Mouse (Mus musculus) forebrain, embryonic 16.5 days (tissue): Measurements from ENCODE around the gene Zswim3. TPM values are rescaled to one million over a fixed set of nuclear protein-coding genes. Genes with fewer than 3 reads are reported as not detected.

Experiments
- ATAC-seq: fragments of 200-750 bp; cut with Nextera tagmentation; 2 replicates; pipeline ENCODE4 v1.8.0; 2017; ENCODE audit warnings: mild to moderate bottlenecking, moderate library complexity
- H3K27ac ChIP-seq: fragments of 300-500 bp; sonication (generic); 2 replicates; pipeline ENCODE4 v1.5.1; 2014; ENCODE audit warnings: low read length, control low read depth
- H3K27me3 ChIP-seq: fragments of 300-500 bp; sonication (generic); replicated peaks from 2 replicates; pipeline ENCODE4 v1.6.1; 2014; ENCODE audit warnings: low read length; ENCODE audit not compliant: control insufficient read depth, insufficient read depth
- H3K36me3 ChIP-seq: fragments of 300-500 bp; sonication (generic); 2 replicates; pipeline ENCODE4 v1.6.1; 2014; ENCODE audit not compliant: control insufficient read depth, insufficient read depth
- H3K4me1 ChIP-seq: fragments of 300-500 bp; sonication (generic); replicated peaks from 2 replicates; pipeline ENCODE4 v1.6.1; 2014; ENCODE audit warnings: low read length; ENCODE audit not compliant: control insufficient read depth, insufficient read depth
- H3K4me2 ChIP-seq: fragments of 300-500 bp; sonication (generic); 2 replicates; pipeline ENCODE4 v1.6.1; 2014; ENCODE audit warnings: mild to moderate bottlenecking, low read length, control low read depth
- H3K4me3 ChIP-seq: fragments of 300-500 bp; sonication (generic); replicated peaks from 2 replicates; pipeline ENCODE4 v1.5.1; 2014; ENCODE audit warnings: mild to moderate bottlenecking, low read length, control low read depth
- H3K9ac ChIP-seq: fragments of 300-500 bp; sonication (generic); replicated peaks from 2 replicates; pipeline ENCODE4 v1.6.1; 2014; ENCODE audit warnings: low read depth, low read length, control low read depth
- H3K9me3 ChIP-seq: fragments of 300-500 bp; sonication (generic); 2 replicates; pipeline ENCODE4 v1.6.1; 2016; ENCODE audit warnings: low read length; ENCODE audit not compliant: control insufficient read depth
- WGBS: fragments of 180-500 bp; shearing (Covaris S2); extraction: QIAGEN DNeasy Blood & Tissue Kit; methylation state at CpG from one replicate; pipeline ENCODE4 v1.1.7; 2014; 5-methylcytosine and 5-hydroxymethylcytosine counted together
- polyA plus RNA-seq: library from polyadenylated mRNA; unstranded; fragments of >200 nt; fragmentation: Nextera tagmentation; extraction: Ambion mirVana; gene quantifications from 2 replicates; pipeline ENCODE4 v1.2.1, GENCODE M21; 2015

Gene Zswim3
- polyA plus RNA-seq, 1 experiment from 2014 or later, result 15.4 TPM

GRCm38 (mm10) chr2:164787779-164788178 lies 17.1 kb upstream of the Zswim3 start:
- WGBS, result 91% methylated on average over 10 of the region's 10 CpGs
- no peak overlapping the region for H3K4me3 ChIP-seq
- H3K27me3 ChIP-seq, result no peaks in the 10 kb centered on the region
- H3K9me3 ChIP-seq, result no peaks in the 10 kb centered on the region
- no peak for ATAC-seq
- H3K36me3 ChIP-seq, result 0 out of 2 replicates have a peak, but pooled peaks cover 7% of the 10 kb centered on the region
- H3K4me2 ChIP-seq, result no peak overlapping the region
- H3K4me1 ChIP-seq, result peaks cover 17% of the 10 kb centered on the region
- H3K27ac ChIP-seq, result no peak overlapping the region
- H3K9ac ChIP-seq, result no peak overlapping the region

DNA sequence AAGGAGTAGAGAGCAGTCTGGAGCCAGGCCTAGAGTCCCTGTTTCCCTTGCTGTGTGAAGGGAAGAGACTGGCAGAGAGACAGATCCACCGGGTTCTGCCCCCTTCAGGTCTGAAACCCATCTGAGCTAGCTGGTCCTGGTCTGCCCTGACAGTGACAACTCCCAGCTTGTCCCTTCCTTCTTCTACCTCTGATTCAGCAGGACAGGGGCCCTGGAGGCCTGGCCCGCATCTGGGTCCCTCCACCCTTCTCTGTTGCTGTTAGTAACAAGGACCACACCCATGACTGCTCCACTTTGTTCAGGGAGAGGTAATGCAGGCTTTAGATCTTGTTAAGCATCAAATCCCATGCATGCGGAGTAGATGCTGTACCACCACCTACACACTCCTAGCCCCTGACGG lies 16.5 kb upstream of the Zswim3 start:
- Histone ChIP-seq H3K4me1 (peaks cover 17% of the 10 kb centered on the region), H3K36me3 (0 out of 2 replicates have a peak, but pooled peaks cover 7% of the 10 kb centered on the region), H3K9me3 (no peaks in the 10 kb centered on the region), H3K27ac (no peak overlapping the region), H3K27me3 (no peaks in the 10 kb centered on the region), H3K9ac (no peak overlapping the region), H3K4me2 (no peak overlapping the region), H3K4me3 (no peak overlapping the region)
- no peak for ATAC-seq
- 74% methylated on average over 4 of the region's 4 CpGs for WGBS

DNA sequence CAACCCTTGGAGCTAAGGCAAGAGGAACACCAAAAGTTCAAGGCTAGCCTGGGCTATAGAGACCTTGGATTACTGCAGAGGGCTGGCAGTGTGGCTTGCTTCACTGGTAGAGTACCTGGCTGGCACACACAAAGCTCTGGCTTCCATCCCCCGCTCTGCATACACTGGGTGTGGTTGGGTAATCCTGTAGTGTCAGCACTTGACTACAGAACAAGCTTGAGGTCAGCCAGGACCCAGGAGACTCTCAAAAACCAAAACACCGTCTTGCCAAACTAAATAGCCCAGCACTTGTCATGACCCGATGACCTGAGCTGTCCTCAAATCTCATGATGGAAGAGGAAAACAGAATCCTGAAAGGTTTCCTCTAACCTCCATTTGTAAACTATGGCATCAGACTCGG lies 14.4 kb upstream of the Zswim3 start:
- H3K36me3 ChIP-seq, result peaks cover 12% of the 10 kb centered on the region
- H3K27me3 ChIP-seq, result no peaks in the 10 kb centered on the region
- no peak for ATAC-seq
- H3K9me3 ChIP-seq, result no peaks in the 10 kb centered on the region
- WGBS, result 85% methylated on average over 4 of the region's 4 CpGs
- H3K9ac ChIP-seq, result no peak overlapping the region
- no peak overlapping the region for H3K4me2 ChIP-seq
- H3K4me3 ChIP-seq, result no peak overlapping the region
- H3K4me1 ChIP-seq, result peaks cover 11% of the 10 kb centered on the region
- H3K27ac ChIP-seq, result no peak overlapping the region

DNA sequence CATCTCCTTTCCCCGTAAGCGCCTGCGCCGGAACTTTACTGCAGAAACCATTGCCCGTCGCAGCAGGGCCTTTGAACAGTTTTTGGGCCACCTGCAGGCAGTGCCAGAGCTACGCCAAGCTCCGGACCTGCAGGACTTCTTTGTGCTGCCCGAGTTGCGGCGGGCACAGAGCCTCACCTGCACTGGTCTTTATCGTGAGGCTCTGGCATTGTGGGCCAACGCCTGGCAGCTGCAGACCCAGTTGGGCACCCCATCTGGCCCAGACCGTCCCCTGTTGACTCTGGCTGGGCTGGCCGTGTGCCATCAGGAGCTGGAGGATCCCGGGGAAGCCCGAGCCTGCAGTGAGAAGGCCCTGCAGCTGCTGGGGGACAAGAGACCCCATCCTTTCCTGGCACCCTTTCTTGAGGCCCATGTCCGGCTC lies 13.0 kb upstream of the Zswim3 start:
- H3K4me2 ChIP-seq, result no peak overlapping the region
- no peak overlapping the region for H3K27ac ChIP-seq
- ATAC-seq, result no peak
- H3K4me1 ChIP-seq, result peaks cover 3% of the 10 kb centered on the region
- peaks cover 12% of the 10 kb centered on the region for H3K36me3 ChIP-seq
- no peaks in the 10 kb centered on the region for H3K9me3 ChIP-seq
- H3K9ac ChIP-seq, result no peak overlapping the region
- H3K4me3 ChIP-seq, result no peak overlapping the region
- no peaks in the 10 kb centered on the region for H3K27me3 ChIP-seq
- WGBS, result 91% methylated on average over 18 of the region's 18 CpGs

DNA sequence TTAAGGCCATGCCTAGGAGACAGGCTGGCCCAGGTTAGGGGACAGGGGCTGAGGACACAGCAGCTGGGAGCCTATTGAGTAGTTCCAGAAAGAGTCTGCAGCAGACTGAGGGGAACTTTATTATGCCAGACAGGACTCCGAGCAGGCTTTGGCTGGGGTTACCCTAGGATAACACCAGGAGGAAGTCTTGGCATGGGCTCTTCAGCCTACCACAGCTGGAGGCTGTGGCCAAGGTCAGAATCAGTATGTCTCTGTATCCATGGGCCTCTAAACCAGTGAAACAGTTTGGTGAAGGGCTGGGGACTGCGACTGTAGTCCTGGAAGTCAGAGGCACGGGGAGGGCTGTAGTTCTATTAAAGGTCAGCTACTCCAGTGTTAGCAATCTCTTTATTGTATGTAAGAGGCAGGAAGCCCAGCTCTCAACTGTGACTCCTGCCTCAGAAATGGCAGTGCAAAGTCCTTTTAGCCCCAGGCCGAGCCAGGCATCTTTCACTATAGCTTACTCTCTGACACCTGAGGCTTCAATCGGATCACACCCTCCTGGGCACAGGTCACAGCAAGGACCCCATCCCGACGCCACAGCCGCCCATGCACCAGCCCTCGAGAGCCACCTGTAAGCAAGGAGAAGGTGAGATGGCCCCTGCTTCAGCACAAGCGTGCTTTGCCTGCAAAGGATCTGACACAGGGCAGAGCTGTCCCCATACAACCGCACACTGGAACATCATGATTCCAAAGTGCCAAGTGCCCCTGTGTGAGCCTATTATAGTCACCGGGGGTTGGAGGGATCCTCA lies 12.3 kb upstream of the Zswim3 start:
- WGBS, result 90% methylated on average over 12 of the region's 12 CpGs
- Histone ChIP-seq H3K4me3 (no peak overlapping the region), H3K9me3 (no peaks in the 10 kb centered on the region), H3K36me3 (peaks cover 12% of the 10 kb centered on the region), H3K27ac (no peak overlapping the region), H3K27me3 (no peaks in the 10 kb centered on the region), H3K9ac (no peak overlapping the region), H3K4me1 (no peaks in the 10 kb centered on the region; the same call in 1 of the 2 replicates), H3K4me2 (no peak overlapping the region)
- no peak for ATAC-seq

DNA sequence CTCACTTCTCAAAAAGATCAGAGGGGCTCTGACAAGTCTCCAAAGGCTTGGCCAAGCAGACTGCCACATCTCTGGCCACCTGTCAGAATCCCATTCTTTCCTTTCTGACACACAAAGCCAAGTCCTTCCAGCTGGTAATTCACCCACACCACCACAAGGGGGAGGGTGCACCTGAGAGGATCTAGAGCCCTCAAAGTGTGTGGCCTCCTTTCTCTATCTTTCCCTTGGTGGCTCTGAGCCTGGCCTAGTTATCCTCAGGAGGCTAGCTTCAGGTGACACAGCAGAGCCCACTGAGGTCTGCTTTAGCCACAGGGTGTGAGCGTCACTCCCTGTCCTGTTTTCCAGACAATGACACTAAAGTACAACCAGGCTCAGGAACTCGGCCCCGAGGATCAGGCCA lies 11.7 kb upstream of the Zswim3 start:
- Histone ChIP-seq H3K4me3 (no peak overlapping the region), H3K27ac (no peak overlapping the region), H3K36me3 (peaks cover 12% of the 10 kb centered on the region), H3K4me2 (no peak overlapping the region), H3K9me3 (no peaks in the 10 kb centered on the region), H3K27me3 (no peaks in the 10 kb centered on the region), H3K4me1 (no peaks in the 10 kb centered on the region), H3K9ac (no peak overlapping the region)
- WGBS, result 82% methylated on average over 3 of the region's 3 CpGs
- ATAC-seq, result no peak

DNA sequence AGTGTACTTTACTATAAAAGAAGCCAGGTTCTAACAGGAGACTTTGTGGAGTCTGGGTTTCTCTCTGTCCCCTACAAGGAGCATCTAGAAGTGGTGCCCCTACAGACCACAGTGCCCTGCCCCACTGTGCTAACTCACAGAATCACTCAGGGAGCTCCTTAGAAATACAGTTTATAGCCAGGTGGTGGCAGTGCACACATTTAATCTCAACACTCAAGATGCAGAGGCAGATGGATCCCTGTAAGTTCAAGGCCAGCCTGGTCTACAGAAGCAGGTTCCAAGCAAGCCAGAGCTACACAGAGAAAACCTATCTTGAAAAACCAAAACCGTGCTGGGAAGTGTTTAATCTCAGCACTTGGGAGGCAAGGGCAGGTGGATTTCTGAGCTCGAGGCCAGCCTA lies 11.1 kb upstream of the Zswim3 start:
- H3K4me1 ChIP-seq, result no peaks in the 10 kb centered on the region
- H3K27me3 ChIP-seq, result no peaks in the 10 kb centered on the region
- H3K36me3 ChIP-seq, result peaks cover 12% of the 10 kb centered on the region
- H3K9ac ChIP-seq, result no peak overlapping the region
- H3K9me3 ChIP-seq, result no peaks in the 10 kb centered on the region
- no peak overlapping the region for H3K4me2 ChIP-seq
- no peak overlapping the region for H3K4me3 ChIP-seq
- 95% methylated on average over 2 of the region's 2 CpGs for WGBS
- ATAC-seq, result no peak
- H3K27ac ChIP-seq, result no peak overlapping the region

- Histone ChIP-seq H3K9ac (no peak overlapping the region), H3K36me3 (peaks cover 12% of the 10 kb centered on the region), H3K4me3 (no peak overlapping the region), H3K9me3 (no peaks in the 10 kb centered on the region), H3K4me1 (no peaks in the 10 kb centered on the region), H3K4me2 (no peak overlapping the region), H3K27me3 (no peaks in the 10 kb centered on the region), H3K27ac (no peak overlapping the region)
- ATAC-seq, result peak; percentile 41; the same call in 1 of the 2 replicates
- WGBS, result 25% methylated on average over 5 of the region's 5 CpGs
These were observed 10.6 kb upstream of the Zswim3 start for GRCm38 (mm10) chr2:164794293-164794692.

GRCm38 (mm10) chr2:164795868-164796267 lies 9.0 kb upstream of the Zswim3 start:
- Histone ChIP-seq H3K27me3 (no peaks in the 10 kb centered on the region), H3K4me3 (no peak overlapping the region), H3K36me3 (peaks cover 12% of the 10 kb centered on the region), H3K4me1 (no peaks in the 10 kb centered on the region), H3K4me2 (no peak overlapping the region), H3K9me3 (no peaks in the 10 kb centered on the region), H3K27ac (no peak overlapping the region), H3K9ac (no peak overlapping the region)
- no peak for ATAC-seq
- 86% methylated on average over 4 of the region's 4 CpGs for WGBS
